Mouse (Mus musculus) hematopoietic stem cell, adult 5-6 weeks (primary cell): Measurements from ENCODE around the gene Pla2g3. TPM values are rescaled to one million over a fixed set of nuclear protein-coding genes. Genes with fewer than 3 reads are reported as not detected.
A peak's percentile ranks its signal among the peaks of the same experiment; 100 is the strongest.

Experiments
- ATAC-seq, 2 experiments: fragments of 125-278 bp in 1 of 2; replicated peaks in 1 of 2; 2 replicates each; pipeline ENCODE4 v1.8.0; 2016 to 2017; ENCODE audit warnings: inconsistent platforms in 2 of 2, mild to moderate bottlenecking in 2 of 2, moderate number of reproducible peaks in 2 of 2, low read depth in 1 of 2, moderate TSS enrichment in 1 of 2; ENCODE audit not compliant: low FRiP score in 2 of 2, poor library complexity in 2 of 2, severe bottlenecking in 2 of 2, insufficient read depth in 1 of 2, low TSS enrichment in 1 of 2
- total RNA-seq: library from RNA; stranded (forward); fragments of 172-1452, 232-1000 nt; gene quantifications from 2 replicates; pipeline ENCODE4 v1.2.3, GENCODE M21; 2017

Gene Pla2g3
- total RNA-seq: not detected in 2 replicates

DNA sequence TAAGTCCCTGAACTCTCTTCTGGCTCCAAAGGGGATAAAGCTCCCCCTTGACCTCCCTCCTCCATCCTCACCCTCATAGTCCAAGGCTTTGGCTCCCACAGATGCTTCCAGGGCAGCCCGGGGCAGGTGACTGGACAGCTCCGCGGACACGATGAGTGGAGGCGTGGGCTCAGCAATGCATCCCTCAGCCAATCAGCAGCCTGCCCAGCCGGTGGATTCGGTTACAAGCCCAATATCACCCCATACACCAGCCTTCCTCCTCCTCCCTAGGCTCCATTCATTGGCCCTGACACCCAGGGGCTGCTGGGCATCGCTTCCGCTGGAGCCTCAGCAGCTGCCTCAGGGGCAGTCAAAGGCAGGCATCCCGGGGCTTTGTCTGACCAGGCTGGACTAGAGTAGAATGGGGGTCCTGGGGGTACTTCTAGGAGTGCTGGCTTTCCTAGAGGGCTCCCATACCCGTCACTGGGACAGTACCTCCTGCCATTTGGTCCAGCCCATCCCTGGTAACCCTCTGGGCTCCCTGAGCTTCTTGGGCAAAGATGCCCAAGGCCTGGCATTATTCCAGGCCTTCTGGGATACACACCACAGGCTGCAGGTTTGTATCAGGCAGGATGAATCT is at the start of gene Pla2g3:
Pla2g3 (plus strand) TSS at position 333 of the 619 bp plus-strand sequence.
- ATAC-seq: no peak

DNA sequence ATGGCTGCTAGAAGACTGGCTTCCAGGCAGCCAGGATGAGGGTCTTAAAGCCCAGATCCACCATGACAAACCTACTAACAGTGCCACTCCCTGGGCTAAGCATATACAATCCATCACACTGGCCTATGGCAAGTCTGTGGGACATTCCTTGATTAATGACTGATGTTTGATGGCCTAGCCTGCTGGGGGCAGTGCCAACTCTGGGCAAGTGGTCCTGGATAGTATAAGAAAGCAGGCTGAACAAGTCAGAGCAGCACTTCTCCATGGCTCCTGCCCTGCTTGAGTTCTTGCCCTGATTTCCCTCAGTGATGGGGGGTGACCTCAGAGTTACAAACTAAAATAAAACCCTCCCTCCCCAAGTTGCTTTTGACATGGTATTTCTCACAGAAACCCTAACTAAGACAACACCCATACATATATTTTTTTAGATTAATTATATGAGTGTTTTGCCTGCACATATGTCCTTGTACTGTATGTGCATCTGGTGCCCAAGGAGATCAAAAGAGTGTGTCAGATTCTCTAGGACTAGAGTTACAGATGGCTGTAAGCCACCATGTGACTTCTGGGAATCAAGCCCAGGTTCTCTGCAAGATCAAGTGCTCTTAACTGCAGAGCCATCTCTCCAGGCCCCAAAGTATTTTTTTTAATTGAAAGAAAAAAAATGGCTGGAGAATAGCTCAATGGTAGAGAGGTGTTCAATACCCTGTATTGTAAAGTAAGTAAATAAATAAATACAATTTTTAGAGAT is 46.2 kb upstream of the Pla2g3 start:
- ATAC-seq: no peak

DNA sequence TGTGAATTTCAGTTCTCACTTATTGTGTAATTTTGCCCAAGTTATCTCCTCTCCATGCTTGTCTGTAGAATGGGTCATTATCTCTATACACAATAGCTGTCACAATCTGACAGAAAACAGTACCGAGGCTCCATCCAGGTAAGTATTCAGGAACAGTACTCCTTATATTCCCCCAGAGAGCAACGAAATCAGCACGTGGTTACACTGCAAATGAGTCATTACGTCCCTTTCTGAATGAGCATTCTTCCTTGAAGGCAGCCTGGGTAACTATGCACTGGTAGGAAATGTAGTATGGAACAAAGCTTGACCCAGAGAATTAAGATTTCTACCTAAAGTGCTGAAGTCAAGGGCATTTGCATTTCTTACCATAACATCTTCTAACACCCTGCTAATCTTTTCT is 45.4 kb upstream of the Pla2g3 start:
- ATAC-seq: no peak

DNA sequence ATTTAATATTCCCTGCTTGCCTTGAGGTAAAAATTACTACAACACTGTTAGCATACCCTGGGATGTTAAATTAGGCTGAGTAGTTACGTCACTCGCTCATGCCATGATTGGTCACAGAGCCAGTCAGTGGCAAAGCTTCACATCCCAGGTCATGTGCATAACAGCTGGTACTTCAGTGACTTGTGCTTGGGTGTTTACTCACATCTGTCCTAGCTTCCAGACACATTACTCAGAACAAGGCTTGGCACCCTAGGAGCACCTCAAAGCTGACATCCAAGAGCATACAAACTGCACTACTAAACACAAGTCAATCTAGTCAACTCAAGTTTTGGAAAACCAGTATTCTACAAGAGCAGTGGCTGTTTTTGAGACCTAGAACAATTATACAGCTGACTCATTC is 45.0 kb upstream of the Pla2g3 start:
- no peak for ATAC-seq

DNA sequence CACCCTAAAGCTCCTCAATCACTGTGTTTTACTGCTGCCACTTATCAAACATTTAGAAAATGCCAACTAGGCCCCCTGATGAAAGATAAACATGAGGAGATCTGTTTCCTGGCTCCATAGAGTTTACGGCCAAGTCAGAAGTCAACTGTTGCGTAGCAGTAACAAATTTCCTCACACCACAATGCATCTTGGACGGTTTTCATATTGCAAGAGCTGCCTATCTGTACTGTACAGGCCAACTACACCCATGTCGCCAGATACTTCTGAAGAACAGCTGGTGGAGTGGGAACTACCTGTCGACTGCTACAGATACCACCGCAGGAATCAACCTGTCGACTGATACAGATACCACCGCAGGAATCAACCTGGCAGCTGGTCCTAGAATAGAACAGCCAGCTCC is 43.2 kb upstream of the Pla2g3 start:
- peak in 1 of 2 experiments; percentile 29; a peak in 1 of 4 replicates for ATAC-seq

DNA sequence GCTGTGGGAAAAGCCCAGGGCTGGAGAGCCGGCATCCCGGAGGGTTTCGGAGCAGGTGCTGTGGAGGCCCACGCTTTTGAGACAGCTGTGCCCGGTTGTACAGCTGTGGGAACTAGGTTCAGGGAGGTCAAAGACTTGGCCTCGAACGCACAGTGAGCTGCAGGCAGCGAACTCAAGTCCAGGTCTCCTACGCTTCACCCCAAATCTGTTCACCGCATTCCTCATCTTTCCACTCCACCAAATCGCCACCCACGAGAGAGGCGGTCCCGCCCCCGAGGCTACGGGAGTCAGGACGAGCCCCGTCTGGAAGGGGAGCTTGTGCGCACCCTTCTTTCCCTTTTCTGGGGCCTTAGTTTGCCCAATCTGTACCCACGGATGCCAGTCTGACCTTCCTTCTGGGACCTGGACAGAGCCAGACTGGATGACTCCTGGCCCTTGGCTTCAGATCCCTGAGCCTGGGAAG is 36.4 kb upstream of the Pla2g3 start:
- peak in 1 of 2 experiments; percentile 26; a peak in 1 of 4 replicates for ATAC-seq

DNA sequence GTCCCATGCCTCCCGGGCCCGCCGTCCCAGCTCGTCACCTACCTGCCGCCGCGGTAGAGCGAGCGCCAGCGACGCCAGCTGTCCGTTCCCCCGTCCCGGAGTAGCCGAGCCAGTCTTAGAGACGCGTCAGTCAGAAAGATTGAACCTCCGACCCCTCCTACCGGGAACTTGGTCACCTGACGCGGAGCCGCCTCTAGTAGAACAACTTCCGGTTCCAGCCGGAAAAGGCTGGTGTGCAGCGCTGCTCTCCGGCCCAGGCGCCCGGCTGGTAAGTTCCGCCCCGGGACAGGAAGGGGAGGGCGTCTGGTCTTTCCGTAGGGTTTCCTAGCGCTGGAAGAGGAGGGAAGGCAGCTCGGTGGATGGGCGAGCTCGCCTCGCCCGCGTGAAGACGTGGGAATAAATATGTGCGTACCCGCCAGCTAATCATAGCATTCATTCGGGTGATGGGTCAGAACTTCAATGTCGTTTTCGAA is 35.9 kb upstream of the Pla2g3 start, which contains the start of gene Rnf185:
Rnf185 (minus strand) TSS at position 197 of the 473 bp plus-strand sequence.
- ATAC-seq: peak; percentile 95 to 97

DNA sequence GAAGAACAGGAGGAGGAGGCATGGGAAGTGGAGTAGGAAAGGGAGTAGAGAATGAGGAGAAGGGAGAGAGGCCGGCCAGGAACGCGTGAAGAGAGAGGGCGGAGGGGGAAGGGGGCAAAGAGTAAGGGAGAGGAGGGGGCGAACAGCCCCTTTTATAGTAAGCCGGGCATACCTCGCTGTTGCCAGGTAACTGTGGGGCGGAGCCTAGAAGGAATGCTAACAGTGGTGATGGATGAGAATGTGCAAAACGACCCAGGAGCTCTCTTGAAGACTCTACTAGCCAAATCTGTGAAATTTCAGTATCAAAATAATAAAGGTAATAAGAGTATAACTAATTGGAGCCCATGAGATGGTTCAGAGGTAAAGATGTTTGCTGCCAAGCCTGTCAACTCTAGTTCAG is 35.3 kb upstream of the Pla2g3 start:
- no peak for ATAC-seq

DNA sequence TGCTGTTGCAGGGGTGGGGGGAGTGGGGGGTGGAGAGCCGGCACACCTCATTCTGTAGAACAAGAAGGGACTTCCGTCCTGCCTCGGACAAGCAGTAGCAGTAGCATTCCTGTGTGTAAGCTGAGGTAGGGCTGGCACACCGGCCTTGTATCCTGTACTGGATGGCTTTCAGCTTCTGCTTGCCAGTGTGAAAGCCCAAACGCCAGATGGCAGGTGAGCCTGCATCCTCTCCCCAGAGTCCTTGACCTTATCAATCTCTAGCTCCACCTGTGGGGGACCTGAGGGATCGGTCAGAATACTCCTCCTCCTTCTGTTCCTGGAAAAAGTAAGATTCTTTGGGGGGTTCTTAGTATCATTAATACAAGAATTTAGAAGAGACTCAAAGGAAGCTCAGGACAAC is 34.6 kb upstream of the Pla2g3 start:
- no peak for ATAC-seq

DNA sequence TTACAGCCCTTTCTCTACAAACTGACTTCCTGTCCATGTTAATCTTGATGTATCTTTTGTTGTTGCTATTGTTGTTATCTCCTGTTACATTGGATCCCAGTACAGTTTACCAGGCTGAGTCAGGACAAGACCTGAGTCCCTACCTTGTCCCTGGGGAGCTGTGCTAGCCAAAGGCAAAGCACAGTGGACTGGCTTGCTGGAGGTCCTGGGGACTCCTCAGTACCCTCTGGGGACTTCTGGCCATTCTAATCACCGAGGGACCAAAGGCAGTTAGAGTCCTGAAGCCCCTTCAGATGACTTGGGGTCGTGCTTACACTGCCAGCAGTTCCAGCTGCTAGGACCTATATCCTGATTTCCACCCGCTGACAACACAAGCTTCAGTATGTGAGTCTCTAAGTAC is 33.6 kb upstream of the Pla2g3 start:
- ATAC-seq: no peak

DNA sequence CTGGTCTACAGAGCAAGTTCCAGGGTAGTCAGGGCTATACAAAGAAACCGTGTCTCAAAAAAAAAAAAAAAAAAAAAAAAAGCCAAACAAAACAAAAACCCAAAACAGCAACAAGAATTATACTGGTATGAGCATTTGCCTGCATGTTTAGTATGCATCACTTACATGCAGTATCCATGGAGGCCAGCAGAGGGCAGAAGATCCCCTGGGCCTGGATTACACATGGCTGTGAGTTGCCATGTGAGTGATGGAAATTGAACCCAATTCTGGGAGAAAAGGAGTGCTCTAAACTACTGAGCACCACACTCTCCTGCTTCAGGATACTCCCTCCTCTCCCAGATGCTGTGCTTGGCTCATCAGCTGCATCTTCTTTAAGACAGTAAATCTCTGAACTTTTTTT is 31.7 kb upstream of the Pla2g3 start:
- peak in 1 of 2 experiments; percentile 40; a peak in 1 of 4 replicates for ATAC-seq

DNA sequence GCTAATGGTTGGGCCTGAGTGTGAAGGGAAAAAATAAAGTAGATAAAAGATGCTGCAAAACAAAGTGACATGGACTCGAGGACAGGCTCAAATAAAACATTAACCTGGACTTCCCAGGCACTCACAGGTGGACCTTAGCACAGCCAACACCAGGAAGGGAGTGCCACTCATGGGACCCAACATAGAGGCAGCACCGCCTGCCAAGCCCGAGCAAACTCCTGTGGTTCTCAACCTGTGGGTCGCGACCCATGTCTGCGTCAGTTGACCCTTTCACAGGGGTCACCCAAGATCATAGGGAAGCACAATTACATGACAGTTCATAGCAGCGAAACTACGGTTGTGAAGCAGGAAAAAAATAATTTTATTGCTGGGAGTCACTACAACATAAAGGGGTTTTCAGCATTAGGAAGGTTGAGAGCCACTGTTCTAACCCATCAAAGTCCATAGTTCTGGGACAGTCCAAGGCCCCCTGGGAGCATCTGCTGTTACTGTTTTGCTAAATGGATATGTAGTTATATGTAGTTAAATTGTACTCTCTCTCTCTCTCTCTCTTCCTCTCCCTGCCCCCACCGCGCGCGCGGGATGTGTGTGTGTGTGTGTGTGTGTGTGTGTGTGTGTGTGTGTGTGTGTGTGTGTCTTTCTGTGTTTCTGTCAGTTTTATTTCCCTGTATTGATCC is 29.5 kb upstream of the Pla2g3 start:
- no peak for ATAC-seq

DNA sequence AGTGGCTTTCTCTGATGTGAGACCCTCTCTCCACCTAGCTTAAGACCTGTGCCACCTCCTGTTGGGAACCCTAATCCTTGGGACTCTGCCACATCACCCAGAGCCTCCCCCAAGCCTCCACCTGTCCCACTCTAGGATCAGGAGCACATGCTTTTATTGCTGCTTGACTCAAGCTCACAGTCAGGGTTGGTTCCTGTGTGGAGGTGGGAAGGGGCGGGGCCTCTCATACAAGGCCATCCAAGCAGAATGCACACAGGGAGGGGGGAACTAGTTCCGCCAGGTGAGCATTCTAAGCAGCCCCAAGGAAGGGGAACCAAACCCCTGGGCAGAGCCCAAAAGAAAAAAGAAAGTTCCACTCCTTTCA is 29.0 kb upstream of the Pla2g3 start:
- ATAC-seq: no peak

DNA sequence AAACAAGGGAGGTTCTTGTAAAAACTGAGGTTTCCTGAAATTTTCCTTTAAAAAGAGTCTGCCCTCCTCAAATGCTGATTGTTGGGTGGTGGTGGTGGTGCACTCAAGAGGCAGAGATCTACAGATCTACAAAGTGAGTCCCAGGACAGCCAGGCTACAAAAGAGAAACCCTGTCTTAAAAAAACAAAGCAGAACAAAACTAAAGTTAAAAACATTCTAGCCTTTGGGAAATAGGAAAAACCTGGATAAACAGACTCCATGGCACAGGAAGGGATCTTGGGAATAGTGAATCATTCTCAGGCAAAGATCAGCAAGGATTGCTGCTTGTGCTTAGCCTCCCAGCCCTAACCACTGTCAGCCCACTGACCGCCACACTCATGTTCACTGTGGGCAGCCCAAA is 25.2 kb upstream of the Pla2g3 start:
- no peak for ATAC-seq

DNA sequence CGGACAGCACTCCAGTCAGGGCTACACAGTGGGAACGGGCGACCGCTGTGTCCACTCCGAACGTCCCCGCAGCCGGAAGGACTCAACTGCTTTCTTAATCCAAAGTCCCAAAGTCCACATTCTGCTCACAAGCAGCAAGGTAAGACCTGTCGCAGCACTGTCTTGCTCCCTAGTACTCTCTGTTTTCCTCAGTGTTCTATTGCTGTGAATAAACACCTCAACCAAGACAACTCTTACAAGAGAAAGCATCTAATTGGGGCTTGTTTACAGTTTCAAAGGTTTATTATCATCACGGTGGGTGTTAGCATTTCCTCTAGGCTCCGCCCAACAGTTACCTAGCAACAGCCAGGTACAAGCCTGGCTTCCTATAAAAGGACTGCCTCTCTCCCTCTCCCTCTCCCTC is 16.6 kb upstream of the Pla2g3 start:
- no peak for ATAC-seq

DNA sequence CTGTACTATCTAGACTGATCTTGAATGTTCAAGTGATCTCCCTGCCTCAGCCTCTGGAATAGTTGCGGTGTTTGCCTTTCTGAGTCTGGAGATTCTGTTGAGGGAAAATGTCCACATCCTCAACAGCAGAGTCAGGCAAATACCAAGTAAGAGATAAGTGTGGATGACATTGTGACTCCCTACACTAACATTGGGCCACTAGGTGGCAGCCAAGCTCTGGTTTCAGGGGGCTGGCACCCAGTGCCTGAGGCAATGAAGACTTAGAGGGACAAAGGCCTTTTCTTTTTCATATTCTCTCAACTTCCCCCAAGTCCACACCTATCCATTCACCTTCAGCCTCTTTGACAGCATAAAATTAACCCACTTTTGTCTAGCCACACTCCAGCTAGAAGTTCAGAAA is 15.6 kb upstream of the Pla2g3 start:
- ATAC-seq: peak; percentile 81

DNA sequence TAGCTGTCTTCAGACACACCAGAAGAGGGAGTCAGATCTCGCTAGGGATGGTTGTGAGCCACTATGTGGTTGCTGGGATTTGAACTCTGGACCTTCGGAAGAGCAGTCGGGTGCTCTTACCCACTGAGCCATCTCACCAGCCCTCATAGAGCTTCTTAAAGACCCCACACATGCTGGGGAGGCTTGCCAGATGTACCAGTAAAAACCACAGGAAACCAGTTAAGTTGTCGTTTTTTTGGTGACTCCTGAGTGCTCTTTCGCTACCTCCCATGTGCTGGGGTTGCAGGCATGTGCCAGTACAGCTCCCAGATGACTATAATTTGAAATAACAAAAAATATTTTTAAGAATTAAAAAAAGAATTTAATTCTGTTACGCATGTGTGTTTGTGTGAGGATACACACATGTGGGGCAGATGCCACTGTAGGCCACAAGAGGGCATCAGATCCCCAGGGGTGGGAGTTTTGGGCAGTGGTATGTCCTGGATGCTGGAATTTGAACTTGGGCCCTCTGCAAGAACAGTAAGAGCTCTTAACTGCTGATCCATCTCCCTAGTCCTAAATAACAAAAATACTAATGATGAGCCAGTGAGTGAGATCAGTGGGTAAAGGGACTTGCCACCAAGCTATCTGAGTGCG is 13.5 kb upstream of the Pla2g3 start:
- 0 out of 4 replicates have a peak, but pooled peaks of 1 of the 2 experiments have one; percentile 36 for ATAC-seq

DNA sequence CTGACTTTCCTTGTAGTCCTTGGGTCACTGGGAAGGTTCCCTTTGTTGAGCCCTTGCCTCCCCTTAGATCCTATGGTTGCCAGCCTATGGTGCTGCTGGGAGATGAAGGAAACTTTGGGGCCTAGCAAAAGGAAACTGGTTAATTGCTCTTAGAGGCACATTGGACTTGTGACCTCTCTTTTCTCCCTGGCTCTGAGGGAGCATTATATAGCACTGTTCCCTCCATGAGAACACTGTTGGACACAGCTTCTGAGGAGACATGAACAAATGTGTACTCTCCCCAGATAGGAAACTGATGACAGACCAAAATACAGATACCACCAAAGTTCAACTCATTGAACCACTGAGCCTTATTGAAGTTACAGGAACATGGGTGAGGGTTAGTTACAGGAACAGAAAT is 12.6 kb upstream of the Pla2g3 start:
- ATAC-seq: no peak
